In the genomic region with DNA sequence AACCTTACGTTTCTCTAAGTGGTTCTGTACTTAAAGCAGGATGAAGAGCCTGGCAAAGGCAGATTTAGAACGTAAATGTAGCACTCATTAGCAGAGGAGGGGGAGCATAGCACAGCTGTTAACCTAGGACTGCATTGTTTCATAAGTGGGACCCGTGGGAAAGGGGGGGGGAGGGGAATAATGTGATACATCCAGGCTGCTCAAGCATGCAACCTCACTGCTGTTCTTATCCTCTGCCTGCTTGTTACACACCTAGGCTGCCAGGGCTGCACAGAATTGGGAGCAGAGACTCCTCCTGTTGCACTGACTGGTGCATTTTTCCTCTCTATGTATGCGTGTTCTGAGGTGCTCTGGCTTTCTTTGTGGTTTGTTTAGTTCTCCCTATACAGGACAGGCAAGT, we compare ENCODE assay signal across 15 mouse cellular contexts.
DNase-seq lines count a peak whose midpoint lies in the region; ATAC-seq and TF ChIP-seq lines count a peak whose summit lies in the region.
"Had no signal": no experiment of that assay in that cellular context is flagged by ENCODE, and none has a peak within 500 bp of the region (broad histone marks: within the 10 kb centered on the region; RNA-seq: fewer than 3 reads in every experiment).

No protein-coding gene starts in this region.

- peak; percentile 63; the same call in 1 of the 2 replicates for ATAC-seq in limb, embryonic 12.5 days (ENCODE audit: insufficient number of reproducible peaks, insufficient read depth, low FRiP score, low TSS enrichment, low read depth)
- ATAC-seq in forebrain, embryonic 14.5 days, result 0 out of 2 replicates have a peak, but pooled peaks have one; percentile 29
- 0 out of 2 replicates have a peak, but pooled peaks have one; percentile 15 for ATAC-seq in hindbrain, postnatal 0 days
- ATAC-seq: activated CD4-positive, CD25-positive, alpha-beta regulatory T cell, adult 4 months had no signal

- H3K27ac ChIP-seq in limb, embryonic 12.5 days, result no peak overlapping the region
- no peak overlapping the region for H3K27ac ChIP-seq in limb, embryonic 10.5 days
- no peak overlapping the region for H3K27ac ChIP-seq in forebrain, embryonic 14.5 days (ENCODE audit: low read depth, low read length)
- no peak overlapping the region for H3K27ac ChIP-seq in hindbrain, postnatal 0 days
- H3K27ac ChIP-seq: liver, embryonic 13.5 days had no signal

- no peaks in the 10 kb centered on the region for H3K4me1 ChIP-seq in limb, embryonic 12.5 days (replicated peaks)
- no peaks in the 10 kb centered on the region for H3K4me1 ChIP-seq in limb, embryonic 10.5 days
- no peaks in the 10 kb centered on the region for H3K4me1 ChIP-seq in forebrain, embryonic 14.5 days (ENCODE audit: control insufficient read depth, insufficient read depth, low read length)
- H3K4me1 ChIP-seq in hindbrain, postnatal 0 days (ENCODE audit: insufficient read depth, low read length), result no peaks in the 10 kb centered on the region
- H3K4me1 ChIP-seq: liver, embryonic 13.5 days had no signal

- H3K4me2 ChIP-seq in limb, embryonic 12.5 days, result no peak overlapping the region
- H3K4me2 ChIP-seq in forebrain, embryonic 14.5 days (ENCODE audit: low read length), result no peak overlapping the region
- no peak overlapping the region for H3K4me2 ChIP-seq in hindbrain, postnatal 0 days (ENCODE audit: low read depth, low read length)
- H3K4me2 ChIP-seq: liver, embryonic 13.5 days had no signal

- no peaks in the 10 kb centered on the region for H3K36me3 ChIP-seq in limb, embryonic 12.5 days
- no peaks in the 10 kb centered on the region for H3K36me3 ChIP-seq in limb, embryonic 10.5 days
- no peaks in the 10 kb centered on the region for H3K36me3 ChIP-seq in forebrain, embryonic 14.5 days (ENCODE audit: control insufficient read depth, insufficient read depth, low read length)
- no peaks in the 10 kb centered on the region for H3K36me3 ChIP-seq in hindbrain, postnatal 0 days (ENCODE audit: insufficient read depth, low read length)
- H3K36me3 ChIP-seq: liver, embryonic 13.5 days had no signal

- no peak overlapping the region for H3K9ac ChIP-seq in limb, embryonic 12.5 days (replicated peaks)
- H3K9ac ChIP-seq in forebrain, embryonic 14.5 days (ENCODE audit: low read length), result no peak overlapping the region
- no peak overlapping the region for H3K9ac ChIP-seq in hindbrain, postnatal 0 days (replicated peaks; ENCODE audit: low read length)
- H3K9ac ChIP-seq: liver, embryonic 13.5 days had no signal

- no peak for TF ChIP-seq CTCF in hindbrain, postnatal 0 days (IDR thresholded peaks at IDR 0.05; ENCODE audit: low read depth)

- H3K27me3 ChIP-seq in limb, embryonic 12.5 days, result no peaks in the 10 kb centered on the region
- H3K27me3 ChIP-seq in limb, embryonic 10.5 days (ENCODE audit: low read depth, poor library complexity, severe bottlenecking), result no peaks in the 10 kb centered on the region
- no peaks in the 10 kb centered on the region for H3K27me3 ChIP-seq in forebrain, embryonic 14.5 days (replicated peaks; ENCODE audit: control insufficient read depth, insufficient read depth, low read length)
- no peaks in the 10 kb centered on the region for H3K27me3 ChIP-seq in hindbrain, postnatal 0 days (ENCODE audit: insufficient read depth, low read length)
- H3K27me3 ChIP-seq: liver, embryonic 13.5 days had no signal

- no peaks in the 10 kb centered on the region for H3K9me3 ChIP-seq in limb, embryonic 12.5 days
- H3K9me3 ChIP-seq in limb, embryonic 10.5 days (replicated peaks), result no peaks in the 10 kb centered on the region
- H3K9me3 ChIP-seq in forebrain, embryonic 14.5 days (replicated peaks; ENCODE audit: control insufficient read depth, low read length), result no peaks in the 10 kb centered on the region
- H3K9me3 ChIP-seq in hindbrain, postnatal 0 days (ENCODE audit: low read length), result no peaks in the 10 kb centered on the region
- H3K9me3 ChIP-seq: liver, embryonic 13.5 days had no signal

- 36% methylated on average over 4 of the region's 4 CpGs for WGBS in limb, embryonic 12.5 days
- WGBS in limb, embryonic 10.5 days, result 67% methylated on average over 4 of the region's 4 CpGs
- 27% methylated on average over 4 of the region's 4 CpGs for WGBS in forebrain, embryonic 14.5 days
- WGBS in hindbrain, postnatal 0 days, result 45% methylated on average over 4 of the region's 4 CpGs

- no peak overlapping the region for H3K4me3 ChIP-seq in limb, embryonic 12.5 days (replicated peaks)
- no peak overlapping the region for H3K4me3 ChIP-seq in limb, embryonic 10.5 days
- H3K4me3 ChIP-seq in forebrain, embryonic 14.5 days (ENCODE audit: low read depth, low read length), result no peak overlapping the region
- no peak overlapping the region for H3K4me3 ChIP-seq in hindbrain, postnatal 0 days (ENCODE audit: low read length)
- H3K4me3 ChIP-seq: liver, embryonic 13.5 days; myocyte had no signal

- DNase-seq in limb, embryonic 10.5 days (ENCODE audit: low spot score), result no peak
- peak; percentile 27 for DNase-seq in forebrain, embryonic 14.5 days (ENCODE audit: low spot score)
- no peak for DNase-seq in hindbrain, postnatal 0 days (ENCODE audit: low spot score)
- peak; percentile 72 for DNase-seq in retina, embryonic 14.5 days (ENCODE audit: low spot score)
- DNase-seq in kidney, adult 18-20 months, result no peak
- no peak for DNase-seq in urinary bladder, postnatal 25 days (ENCODE audit: low spot score)
- no peak for DNase-seq in cerebellum, adult 11 months
- DNase-seq: heart, adult 11 months; kidney, postnatal 25 days; liver, embryonic 13.5 days; lung, postnatal 14 days; right cerebral cortex, postnatal 25 days had no signal

Comparison
In these comparisons a context has a peak if more than half of its experiments do, and no peak if none do; other contexts are left out.
1. DNase-seq: peak in forebrain, embryonic 14.5 days (single experiment) and retina, embryonic 14.5 days (single experiment); none in limb, embryonic 10.5 days (single experiment), hindbrain, postnatal 0 days (single experiment), kidney, adult 18-20 months (single experiment), urinary bladder, postnatal 25 days (single experiment) and cerebellum, adult 11 months (single experiment).
2. Peak in every context shown above with its lines, with median percentiles within 50 percentile points of each other: ATAC-seq.